Mouse (Mus musculus): ENCODE data around the gene Kcnip1. TPM values are rescaled to one million over a fixed set of nuclear protein-coding genes. Genes with fewer than 3 reads are reported as not detected.

Gene Kcnip1
- polyA plus RNA-seq, 1 experiment from 2014 or later = 2.5 TPM

DNA sequence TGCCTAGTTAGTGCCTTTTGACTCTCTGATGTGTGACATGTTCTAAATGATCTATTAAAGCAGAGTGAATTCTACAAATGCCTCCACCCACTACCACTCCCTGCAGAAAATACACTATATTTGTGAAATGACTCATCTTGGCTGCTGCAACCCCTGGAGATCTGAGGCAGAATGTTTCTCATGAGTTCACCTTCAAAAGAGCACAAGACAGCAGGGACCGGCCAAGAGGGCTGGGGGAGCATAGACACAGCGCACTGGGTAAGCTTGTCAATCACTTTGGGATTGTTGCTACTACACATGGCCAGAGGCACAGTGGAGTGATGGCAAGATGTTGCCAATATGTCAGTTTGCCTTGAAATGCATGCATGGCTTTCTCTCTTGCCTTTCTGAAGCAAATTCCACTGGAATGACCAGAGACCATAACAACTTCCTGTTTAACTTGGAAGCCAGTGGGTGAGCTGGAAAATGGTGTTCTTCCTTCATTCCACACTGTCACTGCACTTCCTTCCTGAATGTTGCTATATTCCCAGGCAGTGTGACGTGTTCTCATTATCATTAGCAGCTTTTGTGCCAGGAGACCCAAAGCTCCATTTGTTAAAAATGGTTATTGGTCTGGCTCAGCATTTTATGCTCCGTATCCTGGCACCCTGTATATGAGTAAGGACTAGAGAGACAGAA is 131.9 kb downstream of the Kcnip1 start:
- no peaks in the 10 kb centered on the region for H3K4me1 ChIP-seq (replicated peaks; ENCODE audit: control insufficient read depth, insufficient read depth, low read length)
- no peak for ATAC-seq
- TF ChIP-seq CTCF (IDR thresholded peaks at IDR 0.05; ENCODE audit: low read depth) = no peak
- no peak overlapping the region for H3K4me3 ChIP-seq (ENCODE audit: low read depth, low read length)
- H3K4me2 ChIP-seq (replicated peaks; ENCODE audit: low read depth) = no peak overlapping the region
- WGBS = 80% methylated on average over 4 of the region's 4 CpGs
- no peaks in the 10 kb centered on the region for H3K27me3 ChIP-seq (replicated peaks; ENCODE audit: control insufficient read depth, insufficient read depth, low read length)
- no peaks in the 10 kb centered on the region for H3K9me3 ChIP-seq (ENCODE audit: control insufficient read depth)
- no peak overlapping the region for H3K27ac ChIP-seq (ENCODE audit: low read depth, low read length)
- no peaks in the 10 kb centered on the region for H3K36me3 ChIP-seq (ENCODE audit: control insufficient read depth, insufficient read depth)
- no peak overlapping the region for H3K9ac ChIP-seq (ENCODE audit: low read depth, low read length)

DNA sequence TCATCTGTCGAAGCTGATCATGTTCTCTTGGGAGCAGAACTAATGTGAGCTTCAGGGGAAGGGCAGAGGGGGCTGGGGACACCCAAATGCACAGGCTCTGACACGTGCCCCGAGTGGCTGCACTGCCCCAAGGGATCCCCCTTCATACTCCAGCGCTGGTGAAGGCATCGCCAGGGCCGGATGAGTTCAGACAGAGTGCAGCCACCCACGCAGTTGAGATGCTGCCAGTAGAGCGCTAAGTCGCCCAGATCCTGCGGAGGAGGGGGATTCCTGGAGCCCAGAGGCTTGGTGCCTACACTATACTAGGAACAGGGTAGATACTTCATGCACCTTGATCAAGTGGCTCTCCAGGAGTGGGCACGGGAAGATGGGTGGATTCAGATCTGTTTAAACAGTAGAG is 143.3 kb downstream of the Kcnip1 start:
- Histone ChIP-seq H3K9me3 (ENCODE audit: control insufficient read depth) (no peaks in the 10 kb centered on the region), H3K4me2 (replicated peaks; ENCODE audit: low read depth) (no peak overlapping the region), H3K4me1 (replicated peaks; ENCODE audit: control insufficient read depth, insufficient read depth, low read length) (no peaks in the 10 kb centered on the region), H3K9ac (ENCODE audit: low read depth, low read length) (no peak overlapping the region), H3K27ac (ENCODE audit: low read depth, low read length) (no peak overlapping the region), H3K36me3 (ENCODE audit: control insufficient read depth, insufficient read depth) (no peaks in the 10 kb centered on the region), H3K4me3 (ENCODE audit: low read depth, low read length) (no peak overlapping the region), H3K27me3 (replicated peaks; ENCODE audit: control insufficient read depth, insufficient read depth, low read length) (no peaks in the 10 kb centered on the region; the same call in 1 of the 2 replicates)
- no peak for ATAC-seq
- 56% methylated on average over 11 of the region's 11 CpGs for WGBS
- TF ChIP-seq CTCF (IDR thresholded peaks at IDR 0.05; ENCODE audit: low read depth) = no peak

DNA sequence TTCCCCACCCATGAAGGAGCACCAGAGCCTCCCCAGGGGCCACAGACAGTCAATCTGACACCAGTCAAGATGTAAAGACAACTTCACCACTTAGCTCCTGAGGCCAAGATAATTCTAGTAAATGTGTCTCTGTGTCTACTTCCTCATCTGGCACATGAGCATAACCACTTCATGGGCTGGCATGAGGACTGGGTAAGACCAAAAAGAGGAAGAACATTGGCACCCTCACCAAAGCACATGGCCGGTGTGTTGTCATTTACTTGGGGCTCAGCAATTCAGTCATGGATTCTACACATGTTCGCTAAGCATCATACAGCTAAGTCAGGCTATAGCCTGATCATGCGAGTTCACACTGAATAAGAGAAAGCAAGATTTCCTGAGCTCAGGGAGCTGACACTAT is 144.3 kb downstream of the Kcnip1 start:
- no peak for TF ChIP-seq CTCF (IDR thresholded peaks at IDR 0.05; ENCODE audit: low read depth)
- Histone ChIP-seq H3K4me2 (replicated peaks; ENCODE audit: low read depth) (no peak overlapping the region), H3K27ac (ENCODE audit: low read depth, low read length) (no peak overlapping the region), H3K9me3 (ENCODE audit: control insufficient read depth) (no peaks in the 10 kb centered on the region), H3K4me1 (replicated peaks; ENCODE audit: control insufficient read depth, insufficient read depth, low read length) (no peaks in the 10 kb centered on the region), H3K36me3 (ENCODE audit: control insufficient read depth, insufficient read depth) (no peaks in the 10 kb centered on the region), H3K9ac (ENCODE audit: low read depth, low read length) (no peak overlapping the region), H3K4me3 (ENCODE audit: low read depth, low read length) (no peak overlapping the region), H3K27me3 (replicated peaks; ENCODE audit: control insufficient read depth, insufficient read depth, low read length) (no peaks in the 10 kb centered on the region)
- 86% methylated on average over 3 of the region's 3 CpGs for WGBS
- no peak for ATAC-seq

DNA sequence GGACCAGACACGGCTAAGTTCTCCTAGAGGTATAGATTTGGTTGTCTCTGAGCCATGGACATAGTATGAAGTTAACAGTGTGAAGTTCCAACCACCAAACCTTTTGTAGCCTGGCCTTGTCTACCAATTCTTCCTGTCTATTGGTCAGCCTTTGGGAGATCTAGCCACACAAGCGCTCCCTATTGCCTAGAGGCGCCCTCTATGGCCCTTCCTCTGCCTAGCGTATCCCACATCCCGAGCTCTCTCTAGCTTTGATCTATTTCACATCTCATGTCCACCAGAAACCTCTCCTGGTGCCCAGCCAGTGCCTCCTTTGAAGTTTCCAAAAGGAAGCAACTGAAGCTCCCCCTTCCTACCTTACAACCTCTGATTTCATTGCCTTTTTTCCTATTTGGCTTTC is 147.0 kb downstream of the Kcnip1 start:
- no peaks in the 10 kb centered on the region for H3K4me1 ChIP-seq (replicated peaks; ENCODE audit: control insufficient read depth, insufficient read depth, low read length)
- no peaks in the 10 kb centered on the region for H3K9me3 ChIP-seq (ENCODE audit: control insufficient read depth)
- no peak overlapping the region for H3K27ac ChIP-seq (ENCODE audit: low read depth, low read length)
- no peaks in the 10 kb centered on the region for H3K36me3 ChIP-seq (ENCODE audit: control insufficient read depth, insufficient read depth)
- no peak overlapping the region for H3K9ac ChIP-seq (ENCODE audit: low read depth, low read length)
- WGBS = 57% methylated on average over 5 of the region's 5 CpGs
- ATAC-seq = no peak
- TF ChIP-seq CTCF (IDR thresholded peaks at IDR 0.05; ENCODE audit: low read depth) = no peak
- H3K27me3 ChIP-seq (replicated peaks; ENCODE audit: control insufficient read depth, insufficient read depth, low read length) = peaks cover 11% of the 10 kb centered on the region
- no peak overlapping the region for H3K4me3 ChIP-seq (ENCODE audit: low read depth, low read length)
- H3K4me2 ChIP-seq (replicated peaks; ENCODE audit: low read depth) = no peak overlapping the region

DNA sequence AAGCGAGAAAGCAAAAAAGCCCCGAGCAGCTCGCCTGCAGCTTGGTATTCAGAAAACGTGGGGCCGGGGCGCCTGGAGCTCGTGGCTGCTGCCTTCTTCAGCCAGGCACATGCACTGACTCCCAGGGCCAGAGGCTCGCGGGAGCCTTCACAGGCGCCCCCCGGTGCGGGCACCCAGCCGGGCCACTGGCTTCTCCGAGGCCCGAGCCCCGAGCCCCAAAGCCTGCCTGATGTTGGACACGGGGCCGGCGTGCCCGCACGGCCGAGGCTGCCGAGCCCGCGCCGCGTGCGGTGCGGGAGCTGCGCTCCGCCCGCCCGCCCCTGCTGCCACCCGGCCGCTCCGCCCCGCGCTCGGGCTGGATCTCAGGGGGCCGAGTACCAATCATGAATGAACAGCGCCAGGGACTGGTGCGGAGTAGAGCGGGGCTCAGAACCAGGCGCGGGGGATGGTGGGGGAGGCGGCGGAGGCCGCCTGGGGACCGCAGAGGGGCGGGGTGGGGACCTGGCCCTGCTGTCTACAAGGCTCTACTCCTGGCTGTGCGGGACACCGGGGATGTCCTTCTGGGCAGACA is 149.6 kb downstream of the Kcnip1 start:
- 2% methylated on average over 48 of the region's 52 CpGs for WGBS
- Histone ChIP-seq H3K27ac (ENCODE audit: low read depth, low read length) (no peak overlapping the region), H3K4me1 (replicated peaks; ENCODE audit: control insufficient read depth, insufficient read depth, low read length) (no peaks in the 10 kb centered on the region), H3K4me3 (ENCODE audit: low read depth, low read length) (peak overlapping the region; percentile 22), H3K9ac (ENCODE audit: low read depth, low read length) (no peak overlapping the region), H3K36me3 (ENCODE audit: control insufficient read depth, insufficient read depth) (no peaks in the 10 kb centered on the region), H3K9me3 (ENCODE audit: control insufficient read depth) (no peaks in the 10 kb centered on the region), H3K27me3 (replicated peaks; ENCODE audit: control insufficient read depth, insufficient read depth, low read length) (peaks cover 11% of the 10 kb centered on the region), H3K4me2 (replicated peaks; ENCODE audit: low read depth) (peak overlapping the region; percentile 61)
- no peak for ATAC-seq
- no peak for TF ChIP-seq CTCF (IDR thresholded peaks at IDR 0.05; ENCODE audit: low read depth)

DNA sequence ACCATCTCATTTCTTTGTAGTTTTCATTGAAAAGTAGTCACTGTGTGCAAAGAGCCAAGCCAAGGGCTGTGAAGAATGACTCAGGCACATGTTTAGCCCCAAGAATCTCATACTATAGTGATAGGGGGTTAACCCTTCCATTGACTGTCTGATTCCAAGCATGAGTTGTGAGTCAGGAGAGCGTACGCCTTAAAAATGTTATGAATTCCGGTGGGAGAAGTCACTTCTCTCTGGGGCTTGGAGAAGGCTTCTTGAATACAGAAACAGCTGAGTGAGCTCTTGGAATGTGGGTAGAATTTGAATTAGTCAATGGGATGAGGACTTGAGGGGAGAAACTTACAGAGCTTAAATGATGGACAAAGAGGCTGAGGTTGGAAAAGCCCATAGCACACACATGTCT is 153.9 kb downstream of the Kcnip1 start:
- Histone ChIP-seq H3K36me3 (ENCODE audit: control insufficient read depth, insufficient read depth) (no peaks in the 10 kb centered on the region), H3K27ac (ENCODE audit: low read depth, low read length) (no peak overlapping the region), H3K27me3 (replicated peaks; ENCODE audit: control insufficient read depth, insufficient read depth, low read length) (peaks cover 11% of the 10 kb centered on the region), H3K4me1 (replicated peaks; ENCODE audit: control insufficient read depth, insufficient read depth, low read length) (no peaks in the 10 kb centered on the region), H3K4me2 (replicated peaks; ENCODE audit: low read depth) (no peak overlapping the region), H3K4me3 (ENCODE audit: low read depth, low read length) (no peak overlapping the region), H3K9me3 (ENCODE audit: control insufficient read depth) (no peaks in the 10 kb centered on the region), H3K9ac (ENCODE audit: low read depth, low read length) (no peak overlapping the region)
- no peak for TF ChIP-seq CTCF (IDR thresholded peaks at IDR 0.05; ENCODE audit: low read depth)
- no peak for ATAC-seq
- 85% methylated on average over 3 of the region's 3 CpGs for WGBS
